Mouse (Mus musculus) gastrocnemius, adult 8-10 months (tissue): ENCODE data around the gene Gse1. TPM values are rescaled to one million over a fixed set of nuclear protein-coding genes. Genes with fewer than 3 reads are reported as not detected.

ENCODE experiments used
- DNase-seq, 2 experiments: peaks; one replicate each; pipeline ENCODE4 v3.0.0; 2022; ENCODE audit warnings: low spot score in 2 of 2
- total RNA-seq, 4 experiments: library from RNA; stranded (reverse); gene quantifications; 2 replicates each; pipeline ENCODE4 v1.2.4; 2022

Gene Gse1
- total RNA-seq, 4 experiments from 2014 or later: 32.6 to 36.2 (median 34.6) TPM

DNA sequence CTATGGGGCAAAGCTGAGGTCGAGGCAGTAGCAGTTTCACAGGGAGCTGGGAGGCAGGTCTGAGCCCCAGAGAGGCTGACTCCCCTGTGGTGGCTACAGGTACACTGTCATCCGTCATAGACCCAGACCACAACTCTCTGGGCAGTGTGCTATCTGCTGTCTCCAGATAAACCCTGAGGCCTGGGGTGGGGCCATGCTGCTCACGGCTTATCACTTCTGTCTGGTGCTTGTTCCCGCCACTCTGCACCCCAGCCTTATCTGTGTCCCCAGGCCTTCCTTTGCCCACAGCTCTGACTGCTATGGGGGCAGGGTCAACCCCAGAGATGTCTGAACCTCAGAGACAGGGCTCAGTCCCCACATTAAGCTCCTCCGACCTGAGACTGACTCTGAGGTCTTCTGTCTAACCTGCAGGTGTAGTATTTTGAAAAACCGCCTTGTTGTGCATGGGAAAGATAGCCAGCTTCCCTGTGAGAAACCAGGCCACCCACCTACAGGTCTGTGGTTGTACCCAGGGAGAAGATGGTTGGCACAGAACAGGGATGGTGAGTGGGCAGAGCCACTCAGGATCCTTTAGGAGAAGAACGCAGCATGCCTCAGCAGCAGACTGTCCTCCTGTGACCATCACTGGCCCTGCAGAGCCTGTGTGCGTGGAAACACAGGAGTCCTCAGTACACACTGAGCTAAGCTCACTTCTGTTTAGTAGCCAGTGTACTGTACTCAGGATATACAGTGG is 143.6 kb downstream of the Gse1 start:
- no peak for DNase-seq

- no peak for DNase-seq
Measured at GRCm38 (mm10) chr8:120372684-120373083, 144.4 kb downstream of the Gse1 start.

- DNase-seq: no peak
Measured at GRCm38 (mm10) chr8:120373621-120374020, 145.4 kb downstream of the Gse1 start.

DNA sequence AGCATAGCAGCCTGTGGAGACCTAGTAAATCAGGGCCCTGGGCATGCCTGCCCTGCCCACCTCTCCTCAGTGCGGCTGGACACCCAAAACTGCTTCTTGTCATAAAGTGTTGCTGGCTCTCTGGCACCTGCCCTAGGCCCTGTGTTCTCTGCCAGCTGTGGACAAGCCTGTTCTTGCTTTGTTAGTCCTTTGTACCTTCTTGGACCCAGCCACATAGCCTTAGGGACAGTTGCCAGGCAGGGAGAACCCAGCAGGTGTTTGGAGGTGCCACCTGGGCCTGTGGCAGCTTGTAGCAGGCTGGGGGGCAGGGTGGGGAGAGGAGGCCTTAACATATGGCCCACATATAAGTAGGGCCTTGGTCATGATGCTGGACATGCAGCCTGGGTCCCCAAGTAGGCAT is 145.8 kb downstream of the Gse1 start:
- DNase-seq: no peak

DNA sequence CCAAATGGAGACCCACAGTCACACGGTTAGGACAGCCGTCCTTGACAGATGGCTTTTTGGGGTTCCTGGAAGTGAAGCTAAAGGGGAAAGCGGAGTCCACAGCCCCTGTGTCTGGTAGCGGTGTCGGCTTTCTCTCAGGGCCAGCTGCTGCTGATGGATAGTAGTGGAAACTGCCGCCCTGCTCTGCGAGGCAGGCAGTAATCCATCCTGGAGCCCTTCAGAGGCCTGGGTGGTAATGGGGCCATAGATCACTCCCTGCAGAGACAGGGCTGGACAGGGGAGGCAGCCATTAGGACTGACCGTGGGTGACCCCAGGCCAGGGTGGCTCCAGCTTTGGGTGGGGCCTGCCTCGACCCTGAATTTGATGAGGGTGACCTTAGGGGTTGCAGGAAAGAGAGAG is 146.3 kb downstream of the Gse1 start:
- DNase-seq: peak; percentile 39 to 56

DNA sequence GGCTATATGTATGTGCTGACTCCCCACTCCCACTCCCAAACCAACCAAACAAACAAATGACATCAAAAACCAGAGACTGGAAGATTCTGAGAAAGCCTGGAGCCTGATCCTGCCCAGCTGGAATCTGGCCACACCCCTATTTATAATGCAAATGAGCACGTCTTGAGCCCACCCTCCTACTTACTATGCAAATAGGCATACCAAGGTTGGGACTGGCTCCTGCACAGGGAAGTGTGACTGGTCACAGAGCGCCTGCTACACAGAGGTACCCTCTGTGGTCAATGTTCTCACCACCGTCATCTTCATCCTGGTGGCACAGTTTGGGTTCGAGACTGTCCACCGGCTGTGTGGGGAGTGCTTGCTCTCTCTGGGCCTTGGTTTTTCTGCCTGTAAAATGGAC is 146.9 kb downstream of the Gse1 start:
- no peak for DNase-seq

- DNase-seq: no peak
Measured at GRCm38 (mm10) chr8:120376215-120376614, 148.0 kb downstream of the Gse1 start.

DNA sequence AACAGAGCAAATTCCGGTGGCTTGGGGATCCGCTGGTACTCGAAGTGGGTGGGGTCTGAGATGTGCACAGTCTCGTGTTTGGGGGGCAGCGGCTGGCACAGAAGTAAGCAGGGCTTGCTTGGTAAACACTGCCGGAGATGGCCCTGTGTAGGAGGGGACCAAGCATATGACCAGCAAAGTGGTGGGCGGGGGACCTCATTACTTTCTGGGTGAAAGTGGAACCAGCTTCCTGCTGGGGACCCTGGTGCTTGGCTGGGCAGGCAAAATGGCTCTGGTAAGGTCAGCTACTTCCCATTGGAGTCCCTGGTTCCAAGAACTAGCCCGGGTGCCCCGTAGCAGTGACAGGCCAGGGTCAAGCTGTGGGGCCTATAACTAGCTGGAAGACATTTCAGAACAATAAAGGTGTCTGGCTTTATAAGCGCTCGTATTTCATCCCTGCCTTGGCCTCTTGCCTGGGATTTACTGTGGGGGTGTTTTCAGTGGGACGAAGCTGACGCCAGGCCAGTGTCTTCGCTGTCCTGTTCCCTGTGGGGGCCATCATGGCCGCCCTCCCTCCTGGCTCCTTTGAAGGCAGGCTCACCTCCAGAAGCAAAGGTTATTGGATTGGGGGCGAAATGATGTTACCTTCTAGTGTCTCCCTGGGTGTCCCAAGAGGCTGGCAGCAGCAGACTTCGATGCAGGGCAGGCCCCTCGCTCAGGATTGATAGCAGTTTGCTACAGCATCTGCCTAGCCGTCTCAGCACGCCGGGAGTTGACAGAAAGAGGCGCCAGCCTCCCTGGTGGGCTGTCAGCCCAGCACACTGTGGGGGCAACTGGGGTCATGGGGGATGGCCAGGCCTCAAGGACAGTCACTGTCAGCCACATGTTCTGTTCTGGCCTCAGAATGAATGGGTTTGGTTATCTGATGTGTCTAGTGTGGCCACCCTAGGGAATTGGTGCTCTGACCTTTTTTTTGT is 148.9 kb downstream of the Gse1 start:
- DNase-seq: no peak

DNA sequence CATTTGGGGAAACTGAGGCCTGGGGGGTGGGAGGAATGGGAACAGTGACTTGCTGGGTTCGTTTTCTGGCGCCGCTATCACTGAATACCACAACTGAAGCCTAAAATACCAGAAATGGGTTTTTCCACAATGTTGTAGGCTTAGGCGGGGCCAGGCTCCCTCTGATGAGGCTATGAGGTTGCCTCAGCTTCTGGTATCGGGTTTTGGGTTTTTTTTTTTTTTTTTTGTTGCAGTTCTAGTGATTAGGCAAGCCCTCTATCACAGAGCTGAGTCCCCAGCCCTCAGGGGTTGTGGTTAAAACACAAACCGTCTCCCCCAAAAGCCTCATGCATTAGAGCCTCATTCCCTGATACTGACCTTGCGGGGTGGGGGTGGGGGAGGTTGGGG is 149.5 kb downstream of the Gse1 start:
- no peak for DNase-seq

- DNase-seq: peak; percentile 63 to 81
Measured at GRCm38 (mm10) chr8:120378306-120378705, 150.1 kb downstream of the Gse1 start.

DNA sequence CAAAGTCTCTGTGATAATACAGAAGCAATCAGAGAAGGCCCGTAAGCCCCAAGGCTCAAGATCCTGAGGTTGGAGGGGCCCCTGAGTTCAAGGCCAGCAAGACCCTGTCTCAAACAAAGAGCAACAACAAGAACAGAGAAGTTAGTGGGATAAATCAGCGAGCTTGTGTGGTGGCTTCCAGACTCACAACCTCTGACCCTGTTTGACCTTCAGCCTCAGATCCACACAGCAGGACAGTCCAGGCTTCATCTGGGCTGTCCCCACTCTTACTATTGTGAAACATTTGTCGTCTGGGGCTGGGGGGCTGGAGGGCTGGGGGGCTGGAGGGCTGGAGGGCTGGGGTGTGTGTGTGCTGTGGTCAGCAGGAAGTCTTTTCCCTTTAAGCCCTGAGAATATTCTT is 150.8 kb downstream of the Gse1 start:
- no peak for DNase-seq

DNA sequence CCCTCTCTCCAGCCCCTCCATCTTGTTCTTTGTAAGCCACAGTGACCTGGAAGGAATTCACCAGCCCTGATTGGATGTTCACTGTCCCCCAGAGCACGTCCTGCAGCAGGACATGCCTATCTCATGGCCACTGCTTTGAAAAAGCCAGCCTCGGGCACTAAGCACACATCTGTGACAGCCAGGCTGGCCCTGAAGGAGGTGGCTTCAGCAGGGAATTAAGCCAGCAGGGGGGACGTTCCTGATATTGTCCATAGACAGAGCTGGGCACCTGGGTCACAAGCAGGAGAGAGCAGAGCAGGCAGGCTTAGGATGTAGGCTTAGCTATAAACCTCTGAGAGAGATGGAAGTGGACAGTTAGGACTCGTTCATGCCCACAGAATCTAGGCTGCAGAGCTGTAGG is 153.6 kb downstream of the Gse1 start:
- DNase-seq: no peak

DNA sequence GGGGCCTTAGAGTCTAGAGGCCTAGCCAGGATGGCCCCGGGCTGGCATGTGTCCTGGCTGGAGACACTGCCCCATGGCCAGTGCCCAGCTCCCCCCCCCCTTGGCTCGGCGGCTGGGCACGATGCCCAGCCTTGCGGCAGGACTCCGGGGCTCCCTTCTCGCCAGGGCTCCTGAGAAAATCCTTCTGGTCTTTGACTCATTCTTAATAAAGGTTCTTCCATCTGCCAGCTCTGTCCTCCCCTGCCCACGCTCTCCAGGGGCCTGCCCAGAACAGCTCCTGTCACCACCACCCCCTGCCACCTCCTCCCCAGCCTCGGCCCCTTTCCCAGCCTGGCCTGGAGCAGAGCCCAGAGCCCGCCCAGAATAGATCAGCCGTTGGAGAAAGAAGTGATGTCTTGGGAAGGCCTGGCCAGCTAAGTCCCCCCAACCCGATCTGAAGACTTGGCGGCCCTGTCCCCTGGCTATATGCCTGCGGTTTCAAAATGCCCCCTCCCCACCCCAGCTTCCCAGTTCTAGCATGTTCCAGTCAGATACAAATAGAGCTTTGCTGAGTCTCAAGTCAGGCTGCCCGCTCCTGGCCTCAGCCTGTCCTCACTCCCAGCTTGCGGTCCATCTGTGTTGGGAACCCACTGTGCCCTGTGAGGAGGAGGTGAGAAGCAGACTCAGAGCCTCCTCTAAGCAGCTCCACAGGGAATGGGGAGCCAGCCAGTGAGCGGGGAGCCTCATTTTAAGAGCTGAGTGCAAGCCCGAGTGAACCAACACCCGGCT is 154.4 kb downstream of the Gse1 start:
- peak; percentile 89 to 91 for DNase-seq

- no peak for DNase-seq
Measured at GRCm38 (mm10) chr8:120383204-120383560, 154.9 kb downstream of the Gse1 start.

DNA sequence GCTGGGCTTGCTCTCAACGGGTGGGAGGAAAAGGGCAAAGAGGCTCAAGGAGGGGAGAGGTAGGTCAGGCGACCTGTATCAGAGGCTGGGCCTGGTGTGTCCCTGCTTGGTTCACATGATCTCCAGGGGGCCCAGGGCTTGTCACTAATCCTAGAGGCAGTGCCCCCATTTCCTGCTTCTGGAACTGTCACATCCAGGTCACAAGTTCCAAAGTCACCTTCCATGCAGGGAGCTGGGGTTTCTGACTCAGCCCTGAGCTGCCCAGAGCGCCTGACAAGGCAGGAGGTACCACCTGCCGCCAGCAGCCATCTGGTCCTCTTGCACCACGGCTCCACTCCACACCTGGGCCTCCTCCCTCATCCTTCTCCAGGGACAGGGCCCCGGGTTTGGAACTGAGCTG is 155.5 kb downstream of the Gse1 start:
- DNase-seq: no peak

- no peak for DNase-seq
Measured at GRCm38 (mm10) chr8:120384745-120385144, 156.5 kb downstream of the Gse1 start.

DNA sequence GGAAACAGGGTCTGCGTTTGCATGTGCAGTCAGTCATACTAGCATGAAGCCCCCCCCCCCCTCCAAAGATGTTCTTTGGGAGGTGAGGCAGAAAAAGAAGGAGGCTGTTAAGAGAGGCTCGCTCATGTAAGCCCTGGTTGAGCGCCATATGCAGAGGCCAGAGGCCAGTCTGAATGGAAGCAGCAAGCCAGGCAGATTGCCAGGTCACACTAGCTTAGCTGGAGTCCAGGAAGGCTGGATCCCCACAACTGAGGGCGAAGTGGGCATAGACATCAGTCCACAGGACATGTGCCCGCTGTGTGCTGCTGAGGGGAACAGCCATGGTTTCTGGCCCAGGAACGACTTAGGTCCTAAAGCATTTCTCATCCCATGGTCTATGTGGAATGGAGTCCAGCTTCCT is 160.0 kb downstream of the Gse1 start:
- no peak for DNase-seq

DNA sequence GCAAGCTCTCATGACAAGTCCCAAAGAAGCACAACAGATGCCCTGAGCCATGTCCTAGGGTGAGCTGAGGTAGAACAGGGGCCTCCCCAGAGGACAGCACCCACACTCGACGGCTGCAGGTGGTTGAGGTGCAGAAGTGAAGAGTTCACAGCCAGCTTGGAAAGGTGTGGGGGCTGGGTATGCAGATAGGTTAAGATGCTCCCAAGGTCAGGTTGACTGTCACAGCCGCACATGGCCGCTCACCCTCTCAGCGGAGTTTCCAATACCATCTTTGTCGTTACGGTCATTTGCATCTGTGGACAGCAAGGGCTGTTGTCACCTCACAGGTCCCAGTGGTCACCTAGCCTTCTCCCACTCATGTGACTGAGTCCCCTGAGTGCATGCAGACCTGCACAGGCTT is 162.3 kb downstream of the Gse1 start:
- DNase-seq: no peak

DNA sequence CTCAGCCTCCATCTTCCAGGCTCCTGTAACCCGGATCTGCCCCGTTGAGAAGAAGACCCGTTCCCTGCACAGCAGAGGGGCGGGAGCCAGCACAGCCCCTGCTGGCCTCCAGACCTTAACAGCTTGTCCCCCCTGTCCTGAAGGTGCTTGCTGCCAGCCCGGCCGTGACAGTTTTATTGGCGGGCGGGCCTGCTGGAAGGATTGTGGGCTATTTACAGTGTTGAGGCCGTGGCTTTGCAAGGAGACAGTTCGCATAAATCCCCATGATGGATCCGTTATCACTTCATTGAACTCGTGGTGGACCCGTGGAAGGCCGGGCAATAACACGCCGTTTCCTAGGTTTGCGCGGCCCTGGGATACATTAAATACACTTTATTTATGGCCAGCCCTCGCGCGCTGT is 163.6 kb downstream of the Gse1 start:
- DNase-seq: no peak

GRCm38 (mm10) chr8:120393085-120393484 is 164.8 kb downstream of the Gse1 start:
- no peak for DNase-seq

DNA sequence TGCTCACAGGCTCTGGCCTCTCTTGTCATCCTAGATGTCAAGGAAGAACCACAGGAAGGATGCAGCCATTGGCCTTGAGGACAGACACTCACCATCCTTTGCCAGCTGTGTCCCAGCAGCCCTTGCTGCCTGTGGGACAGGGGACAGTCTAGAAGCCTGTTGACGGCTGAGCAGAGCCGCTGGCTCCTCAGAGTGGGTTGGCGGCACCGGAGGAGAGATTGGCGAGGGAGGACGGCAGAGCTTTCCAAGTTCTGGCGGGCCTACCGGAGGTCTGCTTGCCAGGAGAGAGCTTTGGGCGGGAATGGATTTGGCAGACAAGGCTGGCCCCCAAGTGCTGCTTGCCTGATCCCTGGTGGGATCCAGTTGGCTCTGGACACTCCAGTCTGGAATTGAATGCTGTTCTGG is 165.6 kb downstream of the Gse1 start:
- peak in 1 of 2 experiments; percentile 51 for DNase-seq

- no peak for DNase-seq
Measured at GRCm38 (mm10) chr8:120395892-120396291, 167.6 kb downstream of the Gse1 start.
